Mouse (Mus musculus): Measurements from ENCODE around the gene Mak. TPM values are rescaled to one million over a fixed set of nuclear protein-coding genes. Genes with fewer than 3 reads are reported as not detected.
"Not testable (repeated sequence)": the region's sequence is repeated elsewhere in the genome, so short reads cannot be mapped to it uniquely, and the experiment has no call there.

Gene Mak
- polyA plus RNA-seq, 1 experiment from 2014 or later: 0.69 TPM

DNA sequence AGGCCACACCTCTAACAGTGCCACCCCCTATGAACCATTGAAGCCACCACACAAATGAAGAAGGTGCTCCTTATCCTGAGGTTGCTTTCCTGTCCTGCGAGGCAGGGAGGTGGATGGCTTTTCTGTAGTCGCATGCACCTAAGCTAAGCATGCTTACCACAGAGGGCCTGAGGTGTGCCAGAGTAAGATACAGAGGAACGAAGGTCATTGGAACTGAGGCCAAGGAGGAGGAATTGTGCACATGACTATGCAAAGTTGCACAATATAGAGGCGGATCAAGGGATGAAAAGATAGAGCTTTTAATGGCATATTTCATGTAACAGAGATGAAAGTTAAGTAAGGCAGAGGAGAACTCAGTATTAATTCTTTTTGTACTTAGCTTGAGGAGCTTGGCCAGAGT lies 73.3 kb downstream of the Mak start:
- WGBS: 93% methylated on average over 4 of the region's 4 CpGs
- H3K36me3 ChIP-seq: peaks cover 78% of the 10 kb centered on the region

GRCm38 (mm10) chr13:41002001-41002400 lies 77.5 kb downstream of the Mak start:
- WGBS: 83% methylated on average over 5 of the region's 5 CpGs
- Histone ChIP-seq H3K36me3 (peaks cover 35% of the 10 kb centered on the region), H3K27ac (no peak overlapping the region), H3K4me1 (peaks cover 16% of the 10 kb centered on the region), H3K9me3 (replicated peaks) (no peaks in the 10 kb centered on the region), H3K27me3 (ENCODE audit: low read depth, poor library complexity, severe bottlenecking) (no peaks in the 10 kb centered on the region), H3K4me3 (peak overlapping the region; percentile 97)
- DNase-seq (ENCODE audit: low spot score): no peak

More for the DNA sequence above, 73.3 kb downstream of the Mak start:
- H3K4me1 ChIP-seq: peaks cover 9% of the 10 kb centered on the region; the same call in 1 of the 2 replicates
- H3K4me3 ChIP-seq: no peak overlapping the region
- DNase-seq (ENCODE audit: low spot score): no peak
- H3K27ac ChIP-seq: no peak overlapping the region
- no peaks in the 10 kb centered on the region for H3K27me3 ChIP-seq (ENCODE audit: low read depth, poor library complexity, severe bottlenecking)
- no peaks in the 10 kb centered on the region for H3K9me3 ChIP-seq (replicated peaks)

GRCm38 (mm10) chr13:41000926-41001639 lies 78.4 kb downstream of the Mak start, which contains the start of gene Pak1ip1:
TSS of gene Pak1ip1 (plus strand) at chr13:41001023.
- H3K36me3 ChIP-seq: peaks cover 26% of the 10 kb centered on the region
- peak within 1 kb of the TSS; percentile 97 for H3K4me3 ChIP-seq
- 0% methylated on average over 58 of the region's 58 CpGs for WGBS
- H3K4me1 ChIP-seq: peaks cover 16% of the 10 kb centered on the region
- H3K27me3 ChIP-seq (ENCODE audit: low read depth, poor library complexity, severe bottlenecking): no peaks in the 10 kb centered on the region
- no peaks in the 10 kb centered on the region for H3K9me3 ChIP-seq (replicated peaks)
- H3K27ac ChIP-seq: peak within 1 kb of the TSS; percentile 95
- DNase-seq (ENCODE audit: low spot score): peak; percentile 95

DNA sequence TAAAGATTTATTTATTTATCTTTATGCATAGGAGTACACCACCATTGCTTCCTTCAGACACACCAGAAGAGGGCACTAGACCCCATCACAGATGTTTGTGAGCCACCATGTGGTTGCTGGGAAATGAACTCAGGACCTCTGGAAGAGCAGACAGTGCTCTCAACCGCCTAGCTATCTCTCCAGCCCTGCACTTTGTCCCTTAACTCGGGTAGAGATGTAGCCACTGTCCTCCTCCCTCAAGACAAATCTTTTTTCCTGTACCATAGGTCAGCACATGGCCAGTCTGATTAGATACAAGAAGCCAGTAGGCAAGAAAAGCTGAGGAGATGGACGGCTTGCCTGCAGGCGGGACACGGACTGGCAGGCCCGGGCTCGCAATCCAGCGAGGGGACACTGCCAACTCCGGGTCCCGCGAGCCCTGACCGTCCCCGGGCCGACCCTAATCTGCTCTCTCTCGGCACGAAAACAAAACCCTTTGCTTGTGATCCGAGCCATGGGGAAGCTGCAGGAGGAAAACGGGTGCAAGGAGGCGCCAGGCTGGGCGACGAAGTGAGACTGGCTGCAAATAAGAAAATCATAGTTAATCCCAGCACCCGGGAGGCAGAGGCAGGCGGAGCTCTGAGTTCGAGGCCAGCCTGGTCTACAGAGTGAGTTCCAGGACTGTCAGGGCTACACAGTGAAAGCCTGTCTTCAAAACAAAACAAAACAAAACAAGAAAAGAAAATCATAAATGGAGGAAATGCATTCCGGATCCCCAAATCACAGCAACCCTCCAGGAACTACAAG lies 79.2 kb downstream of the Mak start:
- Histone ChIP-seq H3K36me3 (peaks cover 18% of the 10 kb centered on the region), H3K27me3 (ENCODE audit: low read depth, poor library complexity, severe bottlenecking) (no peaks in the 10 kb centered on the region), H3K4me3 (peak overlapping the region; percentile 97), H3K9me3 (replicated peaks) (no peaks in the 10 kb centered on the region), H3K27ac (peak overlapping the region; percentile 95), H3K4me1 (peaks cover 16% of the 10 kb centered on the region)
- WGBS: under 1% methylated on average over 25 of the region's 25 CpGs
- peak; percentile 43 for DNase-seq (ENCODE audit: low spot score)

DNA sequence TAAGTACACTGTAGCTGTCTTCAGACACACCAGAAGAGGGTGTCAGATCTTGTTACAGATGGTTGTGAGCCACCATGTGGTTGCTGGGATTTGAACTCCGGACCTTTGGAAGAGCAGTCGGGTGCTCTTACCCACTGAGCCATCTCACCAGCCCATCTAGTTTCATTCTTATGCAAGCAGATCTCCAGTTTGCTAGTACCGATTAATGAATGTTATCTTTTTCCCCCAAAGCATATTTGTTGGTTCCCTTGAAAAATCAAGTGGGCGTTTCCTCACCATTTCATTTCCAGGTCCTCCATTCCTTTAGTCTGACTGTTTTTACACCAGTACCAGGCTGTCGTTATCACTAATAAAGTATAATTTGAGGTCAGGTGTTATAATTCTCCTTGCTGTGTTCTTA lies 81.0 kb downstream of the Mak start:
- H3K36me3 ChIP-seq; H3K27ac ChIP-seq; H3K9me3 ChIP-seq (replicated peaks); H3K27me3 ChIP-seq (ENCODE audit: low read depth, poor library complexity, severe bottlenecking); H3K4me3 ChIP-seq; DNase-seq (ENCODE audit: low spot score): not testable (repeated sequence)
- peaks cover 16% of the 10 kb centered on the region for H3K4me1 ChIP-seq
- WGBS: 93% methylated on average over 5 of the region's 5 CpGs

DNA sequence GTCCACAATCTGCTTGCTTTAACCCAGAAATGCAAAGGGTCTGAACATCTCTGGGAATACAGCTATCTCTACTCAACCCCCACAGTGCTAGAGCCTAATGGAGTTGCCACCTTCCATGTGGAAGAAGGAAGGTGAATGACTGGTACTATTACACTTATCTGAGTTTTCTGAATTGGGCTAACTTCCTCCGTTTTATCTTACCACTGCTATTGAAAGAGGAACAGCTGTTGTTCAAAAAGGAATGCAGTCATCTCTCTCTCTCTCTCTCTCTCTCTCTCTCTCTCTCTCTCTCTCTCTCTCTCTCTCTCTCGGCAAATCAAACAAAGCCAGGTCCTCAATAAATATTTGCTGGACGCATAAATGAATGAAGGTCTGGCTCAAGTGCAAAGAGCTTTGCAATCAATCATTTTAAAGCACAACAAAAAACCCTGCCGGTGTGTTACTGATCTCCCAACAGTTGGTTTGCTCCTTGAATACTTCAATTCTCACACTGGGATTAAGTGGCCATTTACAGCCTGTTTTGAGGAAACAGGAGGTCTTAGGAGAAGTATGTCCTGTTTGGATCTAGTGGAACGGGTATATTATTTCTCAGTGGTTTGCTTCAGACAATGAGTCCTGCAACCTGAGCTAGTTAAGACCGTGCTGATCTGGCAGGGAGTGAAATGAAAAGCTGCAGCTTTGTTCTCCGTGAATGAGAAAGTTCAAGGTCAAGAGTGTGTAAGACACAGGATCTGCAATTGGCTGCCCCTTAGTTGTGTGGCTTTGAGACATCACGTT lies 84.8 kb downstream of the Mak start:
- no peaks in the 10 kb centered on the region for H3K36me3 ChIP-seq
- H3K27ac ChIP-seq: no peak overlapping the region
- H3K4me3 ChIP-seq: no peak overlapping the region
- 61% methylated on average over 8 of the region's 8 CpGs for WGBS
- H3K4me1 ChIP-seq: no peaks in the 10 kb centered on the region
- no peak for DNase-seq (ENCODE audit: low spot score)
- H3K9me3 ChIP-seq (replicated peaks): no peaks in the 10 kb centered on the region
- no peaks in the 10 kb centered on the region for H3K27me3 ChIP-seq (ENCODE audit: low read depth, poor library complexity, severe bottlenecking)

- H3K27ac ChIP-seq: no peak overlapping the region
- H3K9me3 ChIP-seq (replicated peaks): no peaks in the 10 kb centered on the region
- WGBS: 70% methylated on average over 2 of the region's 2 CpGs
- H3K27me3 ChIP-seq (ENCODE audit: low read depth, poor library complexity, severe bottlenecking): no peaks in the 10 kb centered on the region
- H3K4me3 ChIP-seq: no peak overlapping the region
- no peak for DNase-seq (ENCODE audit: low spot score)
- no peaks in the 10 kb centered on the region for H3K36me3 ChIP-seq
- no peaks in the 10 kb centered on the region for H3K4me1 ChIP-seq
Observed at GRCm38 (mm10) chr13:40988418-40988817, 91.1 kb downstream of the Mak start.

GRCm38 (mm10) chr13:40987608-40988303 lies 91.8 kb downstream of the Mak start:
- not testable (repeated sequence) for H3K4me3 ChIP-seq; DNase-seq (ENCODE audit: low spot score); H3K4me1 ChIP-seq; H3K27me3 ChIP-seq (ENCODE audit: low read depth, poor library complexity, severe bottlenecking); H3K9me3 ChIP-seq (replicated peaks); H3K27ac ChIP-seq; H3K36me3 ChIP-seq
- 71% methylated on average over 4 of the region's 4 CpGs for WGBS

DNA sequence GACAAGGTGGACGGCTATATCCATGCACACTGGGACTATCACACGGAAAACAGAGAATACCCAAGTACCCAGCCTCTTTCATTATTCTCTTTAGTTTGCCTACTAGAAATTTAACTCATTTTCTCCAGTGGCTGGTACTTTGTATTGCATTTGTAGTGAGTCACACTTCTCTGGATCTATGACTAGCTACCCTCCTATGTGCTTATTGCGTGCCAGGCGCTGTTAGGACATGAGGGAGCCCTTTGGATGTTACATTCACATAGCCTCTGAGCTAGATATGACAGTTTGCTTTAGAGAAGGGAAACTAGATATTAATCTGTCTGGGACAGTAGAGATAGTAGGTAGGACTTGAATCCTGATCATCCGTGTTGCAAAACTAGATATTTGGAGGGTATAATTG lies 93.4 kb downstream of the Mak start:
- H3K36me3 ChIP-seq: no peaks in the 10 kb centered on the region
- H3K27ac ChIP-seq: no peak overlapping the region
- H3K27me3 ChIP-seq (ENCODE audit: low read depth, poor library complexity, severe bottlenecking): no peaks in the 10 kb centered on the region
- 90% methylated on average over 5 of the region's 5 CpGs for WGBS
- H3K4me3 ChIP-seq: no peak overlapping the region
- no peak for DNase-seq (ENCODE audit: low spot score)
- no peaks in the 10 kb centered on the region for H3K4me1 ChIP-seq
- H3K9me3 ChIP-seq (replicated peaks): no peaks in the 10 kb centered on the region

- H3K4me3 ChIP-seq: no peak overlapping the region
- no peaks in the 10 kb centered on the region for H3K27me3 ChIP-seq (ENCODE audit: low read depth, poor library complexity, severe bottlenecking)
- H3K27ac ChIP-seq: no peak overlapping the region
- WGBS: 90% methylated on average over 1 of the region's 1 CpGs
- H3K9me3 ChIP-seq (replicated peaks): no peaks in the 10 kb centered on the region
- no peak for DNase-seq (ENCODE audit: low spot score)
- no peaks in the 10 kb centered on the region for H3K4me1 ChIP-seq
- no peaks in the 10 kb centered on the region for H3K36me3 ChIP-seq
Observed at GRCm38 (mm10) chr13:40982759-40983158, 96.7 kb downstream of the Mak start.

GRCm38 (mm10) chr13:40979321-40979720 lies 100.2 kb downstream of the Mak start:
- DNase-seq (ENCODE audit: low spot score): no peak
- Histone ChIP-seq H3K36me3 (no peaks in the 10 kb centered on the region), H3K27me3 (ENCODE audit: low read depth, poor library complexity, severe bottlenecking) (no peaks in the 10 kb centered on the region), H3K9me3 (replicated peaks) (no peaks in the 10 kb centered on the region), H3K27ac (0 out of 2 replicates have a peak overlapping the region, but pooled peaks have one; percentile 21), H3K4me3 (no peak overlapping the region), H3K4me1 (no peaks in the 10 kb centered on the region)
- 65% methylated on average over 2 of the region's 2 CpGs for WGBS

- Histone ChIP-seq H3K4me1 (no peaks in the 10 kb centered on the region), H3K9me3 (replicated peaks) (no peaks in the 10 kb centered on the region), H3K4me3 (no peak overlapping the region), H3K27ac (no peak overlapping the region), H3K36me3 (no peaks in the 10 kb centered on the region), H3K27me3 (ENCODE audit: low read depth, poor library complexity, severe bottlenecking) (no peaks in the 10 kb centered on the region)
- no peak for DNase-seq (ENCODE audit: low spot score)
- 83% methylated on average over 4 of the region's 4 CpGs for WGBS
Observed at GRCm38 (mm10) chr13:40978652-40979051, 100.9 kb downstream of the Mak start.
